Mouse (Mus musculus) G1E (cell line): ENCODE results near the gene Cby3.

Source experiments
- CTCF ChIP-seq: IDR thresholded peaks from 2 replicates; pipeline ENCODE4 v1.5.1; 2012; ENCODE audit warnings: low read depth, low read length, inconsistent platforms, mixed read lengths
- GATA1 ChIP-seq: IDR thresholded peaks from 2 replicates; pipeline ENCODE4 v1.6.1; 2012; ENCODE audit warnings: borderline replicate concordance, low read length, inconsistent platforms, mixed read lengths
- GATA2 ChIP-seq: IDR thresholded peaks from 2 replicates; pipeline ENCODE4 v1.6.1; 2012; ENCODE audit warnings: low read depth, low read length, inconsistent platforms, borderline replicate concordance
- POLR2AphosphoS5 ChIP-seq: IDR thresholded peaks from 2 replicates; pipeline ENCODE4 v1.6.1; 2012; ENCODE audit warnings: low read depth, low read length, inconsistent platforms; ENCODE audit not compliant: insufficient replicate concordance
- TAL1 ChIP-seq: conservative IDR thresholded peaks from 2 replicates; pipeline ENCODE4 v1.6.1; 2012; ENCODE audit warnings: low read depth, low read length, inconsistent platforms, mixed read lengths

DNA sequence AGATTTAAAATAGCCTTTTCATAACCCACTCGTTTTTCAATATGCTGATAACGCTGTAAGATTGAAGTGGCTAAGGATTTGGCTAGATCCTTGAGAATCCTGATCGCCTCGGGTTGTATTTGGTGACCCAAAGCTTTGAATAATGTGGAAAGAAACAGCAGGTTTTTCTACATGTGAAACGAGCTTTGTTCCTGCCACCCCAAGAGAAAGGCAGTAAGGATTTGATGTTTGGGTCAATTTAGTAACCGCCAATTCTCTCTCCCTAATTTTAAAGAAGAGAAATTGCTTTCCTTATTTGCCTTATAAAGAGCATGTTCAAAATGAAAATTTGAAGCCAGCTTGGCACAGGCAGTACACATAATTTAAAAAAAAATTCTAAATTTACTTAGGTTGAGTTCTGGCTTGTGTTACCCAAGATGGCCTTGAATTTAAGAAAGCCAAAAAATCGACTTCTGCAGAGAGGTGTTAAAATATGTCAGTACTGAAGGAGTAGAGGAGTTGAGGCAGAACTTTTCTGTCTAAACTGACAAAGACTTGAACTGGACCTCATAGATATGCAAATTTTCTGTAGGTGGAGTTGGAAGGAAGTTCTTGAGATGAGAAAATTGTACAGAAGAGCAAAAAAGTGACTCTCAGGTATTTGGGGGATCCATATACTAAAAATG, 27.8 kb upstream of the Cby3 start:
- no peak for TF ChIP-seq TAL1
- TF ChIP-seq GATA2: no peak
- TF ChIP-seq CTCF: no peak
- no peak for TF ChIP-seq GATA1
- TF ChIP-seq POLR2AphosphoS5: no peak
